Mouse (Mus musculus) liver, embryonic 14.5 days (tissue): Measurements from ENCODE around the gene Arhgap42.

Source experiments
- CTCF ChIP-seq: IDR thresholded peaks from 2 replicates; pipeline ENCODE4 v1.5.1; 2016; ENCODE audit warnings: antibody characterized with exemption, low read depth, control low read depth
- EP300 ChIP-seq: IDR thresholded peaks from 2 replicates; pipeline ENCODE4 v1.6.1; 2016; ENCODE audit warnings: antibody characterized with exemption, low read depth

DNA sequence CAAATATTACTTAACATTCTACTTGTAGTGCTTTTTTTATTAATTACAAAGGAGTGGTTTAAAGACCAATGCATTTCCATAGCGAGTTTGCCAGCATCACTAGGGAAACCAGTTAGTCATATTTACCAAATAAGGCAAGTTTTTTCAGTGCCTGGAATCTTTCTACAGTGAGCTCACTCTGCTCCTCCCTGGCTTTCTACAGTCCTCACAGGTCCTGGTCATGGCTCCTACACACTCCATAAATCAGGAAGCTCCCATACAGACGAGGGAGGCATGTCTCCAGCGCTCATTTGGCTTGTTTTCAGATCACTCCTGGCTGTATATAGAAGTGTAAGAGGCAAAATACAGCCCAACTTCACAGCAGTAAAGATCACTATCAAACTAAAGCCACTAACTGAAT is 134.1 kb downstream of the Arhgap42 start:
- TF ChIP-seq CTCF (no peak), EP300 (no peak)
